Mouse (Mus musculus) stomach, postnatal 0 days (tissue): ENCODE results near the gene Elavl2.

Experiments
- CTCF ChIP-seq: IDR thresholded peaks from 2 replicates; pipeline ENCODE4 v1.5.1; 2016; ENCODE audit warnings: antibody characterized with exemption, low read depth, mild to moderate bottlenecking, moderate library complexity
- EP300 ChIP-seq: optimal IDR thresholded peaks from 2 replicates; pipeline ENCODE3; 2016; ENCODE audit warnings: antibody characterized with exemption

- peak; percentile 49 for TF ChIP-seq CTCF
- TF ChIP-seq EP300: no peak
Observed at GRCm38 (mm10) chr4:91379559-91379958, 21.0 kb downstream of the Elavl2 start.
